In genomic region chr3:104788561-104789311, GRCm38 (mm10) we compare ENCODE assay signal across 9 mouse cellular contexts. TPM values are rescaled to one million over a fixed set of nuclear protein-coding genes. Genes with fewer than 3 reads are reported as not detected.
DNase-seq lines count a peak whose midpoint lies in the region; ATAC-seq and TF ChIP-seq lines count a peak whose summit lies in the region.
"Had no signal": no experiment of that assay in that cellular context is flagged by ENCODE, and none has a peak within 500 bp of the region (broad histone marks: within the 10 kb centered on the region; RNA-seq: fewer than 3 reads in every experiment).

No protein-coding gene starts in this region.

- H3K27me3 ChIP-seq in intestine, postnatal 0 days (replicated peaks; ENCODE audit: control insufficient read depth, insufficient read depth, low read length), result no peaks in the 10 kb centered on the region
- H3K27me3 ChIP-seq in midbrain, embryonic 15.5 days (replicated peaks), result peaks cover 32% of the 10 kb centered on the region
- H3K27me3 ChIP-seq in stomach, embryonic 14.5 days (ENCODE audit: control insufficient read depth, insufficient read depth, low read length), result no peaks in the 10 kb centered on the region

- H3K9ac ChIP-seq in intestine, postnatal 0 days (ENCODE audit: low read depth, low read length), result peak overlapping the region; percentile 92
- H3K9ac ChIP-seq in midbrain, embryonic 15.5 days, result peak overlapping the region; percentile 46
- peak overlapping the region; percentile 66 for H3K9ac ChIP-seq in stomach, embryonic 14.5 days (replicated peaks; ENCODE audit: low read depth, low read length)

- peak overlapping the region; percentile 93 for H3K27ac ChIP-seq in intestine, postnatal 0 days (ENCODE audit: low read depth, low read length)
- no peak overlapping the region for H3K27ac ChIP-seq in midbrain, embryonic 15.5 days
- peak overlapping the region; percentile 84 for H3K27ac ChIP-seq in stomach, embryonic 14.5 days (ENCODE audit: low read length)

- ATAC-seq in intestine, postnatal 0 days, result peak; percentile 74
- peak; percentile 77 for ATAC-seq in midbrain, embryonic 15.5 days (replicated peaks)
- peak; percentile 91 for ATAC-seq in stomach, embryonic 14.5 days (ENCODE audit: insufficient number of reproducible peaks, insufficient read depth, low FRiP score, low read depth)

- DNase-seq in right cerebral cortex, adult 18-20 months, result peak; percentile 51
- no peak for DNase-seq in right cerebral cortex, postnatal 36 days (ENCODE audit: low spot score in 2 of 2)
- peak; percentile 89 for DNase-seq in embryo, embryonic 9.5 days (ENCODE audit: extremely low spot score)
- DNase-seq in heart, adult 18-20 months, result peak; percentile 92
- DNase-seq in liver, result peak; percentile 73

- no peaks in the 10 kb centered on the region for H3K9me3 ChIP-seq in intestine, postnatal 0 days (ENCODE audit: control insufficient read depth)
- H3K9me3 ChIP-seq in midbrain, embryonic 15.5 days, result no peaks in the 10 kb centered on the region
- H3K9me3 ChIP-seq in stomach, embryonic 14.5 days (ENCODE audit: control insufficient read depth, low read depth, low read length), result no peaks in the 10 kb centered on the region

- WGBS in intestine, postnatal 0 days, result under 1% methylated on average over 47 of the region's 52 CpGs
- whole genome bisulfite sequencing in midbrain, embryonic 15.5 days, result under 1% methylated on average over 44 of the region's 52 CpGs
- WGBS in stomach, embryonic 14.5 days, result under 1% methylated on average over 52 of the region's 52 CpGs

- H3K4me1 ChIP-seq in intestine, postnatal 0 days (replicated peaks; ENCODE audit: control insufficient read depth, insufficient read depth, low read length), result peaks cover 8% of the 10 kb centered on the region
- peaks cover 9% of the 10 kb centered on the region for H3K4me1 ChIP-seq in midbrain, embryonic 15.5 days
- peaks cover 36% of the 10 kb centered on the region for H3K4me1 ChIP-seq in stomach, embryonic 14.5 days (ENCODE audit: control insufficient read depth, insufficient read depth, low read length)

- peaks cover 20% of the 10 kb centered on the region for H3K36me3 ChIP-seq in intestine, postnatal 0 days (ENCODE audit: control insufficient read depth, insufficient read depth)
- H3K36me3 ChIP-seq in midbrain, embryonic 15.5 days (replicated peaks), result no peaks in the 10 kb centered on the region
- H3K36me3 ChIP-seq in stomach, embryonic 14.5 days (ENCODE audit: control insufficient read depth, insufficient read depth, low read length), result peaks cover 18% of the 10 kb centered on the region; the same call in 1 of the 2 replicates

- peak; percentile 89 for TF ChIP-seq CTCF in intestine, postnatal 0 days (IDR thresholded peaks at IDR 0.05; ENCODE audit: low read depth)

- peak overlapping the region; percentile 80 for H3K4me3 ChIP-seq in intestine, postnatal 0 days (ENCODE audit: low read depth, low read length)
- H3K4me3 ChIP-seq in midbrain, embryonic 15.5 days, result peak overlapping the region; percentile 52
- peak overlapping the region; percentile 60 for H3K4me3 ChIP-seq in stomach, embryonic 14.5 days (ENCODE audit: low read depth, low read length)

- H3K4me2 ChIP-seq in intestine, postnatal 0 days (replicated peaks; ENCODE audit: low read depth), result peak overlapping the region; percentile 86
- H3K4me2 ChIP-seq in midbrain, embryonic 15.5 days, result peak overlapping the region; percentile 97
- H3K4me2 ChIP-seq in stomach, embryonic 14.5 days (replicated peaks; ENCODE audit: low read depth, low read length), result peak overlapping the region; percentile 89

RNA-seq across cellular contexts. Expression of gene Rhoc, which starts 0.6 kb away (rescaled TPM):
- 10 to 100 TPM; 75.2 to 84.3 TPM for total RNA-seq in heart, adult 18-20 months (2021)
- polyA plus RNA-seq in intestine, postnatal 0 days (2015; fragmentation: Nextera tagmentation; extraction: Ambion mirVana), result 316 and 320 TPM in 2 replicates
- polyA plus RNA-seq in midbrain, embryonic 15.5 days (2015; fragmentation: Nextera tagmentation; extraction: Ambion mirVana), result 43.8 and 46.0 TPM in 2 replicates
- 163 and 170 TPM in 2 replicates for polyA plus RNA-seq in stomach, embryonic 14.5 days (2014; fragmentation: Nextera tagmentation; extraction: Ambion mirVana)
- total RNA-seq: MEL had no signal

RNA-seq across cellular contexts. Expression of gene Fam19a3, which starts 7.1 kb away (rescaled TPM):
- total RNA-seq in heart, adult 18-20 months (2021), result 1 to 10 TPM; 1.4 to 1.5 TPM
- polyA plus RNA-seq in intestine, postnatal 0 days (2015; fragmentation: Nextera tagmentation; extraction: Ambion mirVana), result 0.05 and 0.22 TPM in 2 replicates
- polyA plus RNA-seq in midbrain, embryonic 15.5 days (2015; fragmentation: Nextera tagmentation; extraction: Ambion mirVana), result 0.05 and 0.10 TPM in 2 replicates
- polyA plus RNA-seq in stomach, embryonic 14.5 days (2014; fragmentation: Nextera tagmentation; extraction: Ambion mirVana), result not detected in 2 replicates
- total RNA-seq: MEL had no signal

RNA-seq across cellular contexts. Expression of gene Ppm1j, which starts 7.9 kb away (rescaled TPM):
- total RNA-seq in heart, adult 18-20 months (2021), result 10 to 100 TPM; 20.5 to 21.1 TPM
- 22.3 and 24.4 TPM in 2 replicates for polyA plus RNA-seq in intestine, postnatal 0 days (2015; fragmentation: Nextera tagmentation; extraction: Ambion mirVana)
- 0.59 and 0.93 TPM in 2 replicates for polyA plus RNA-seq in midbrain, embryonic 15.5 days (2015; fragmentation: Nextera tagmentation; extraction: Ambion mirVana)
- polyA plus RNA-seq in stomach, embryonic 14.5 days (2014; fragmentation: Nextera tagmentation; extraction: Ambion mirVana), result 3.0 and 4.0 TPM in 2 replicates

RNA-seq across cellular contexts. Expression of gene Mov10, which starts 29.6 kb away (rescaled TPM):
- 1 to 10 TPM; 6.2 TPM for total RNA-seq in heart, adult 18-20 months (2021)
- polyA plus RNA-seq in intestine, postnatal 0 days (2015; fragmentation: Nextera tagmentation; extraction: Ambion mirVana), result 144 and 157 TPM in 2 replicates
- 9.7 and 10.6 TPM in 2 replicates for polyA plus RNA-seq in midbrain, embryonic 15.5 days (2015; fragmentation: Nextera tagmentation; extraction: Ambion mirVana)
- polyA plus RNA-seq in stomach, embryonic 14.5 days (2014; fragmentation: Nextera tagmentation; extraction: Ambion mirVana), result 68.6 and 74.7 TPM in 2 replicates

Comparison
In these comparisons a context has a peak if more than half of its experiments do, and no peak if none do; other contexts are left out.
1. DNase-seq: peak in right cerebral cortex, adult 18-20 months (single experiment), embryo, embryonic 9.5 days (single experiment), heart, adult 18-20 months (2 of 2) and liver (single experiment); none in right cerebral cortex, postnatal 36 days (0 of 2).
2. Peak in every context shown above with its lines, with median percentiles within 50 percentile points of each other: ATAC-seq, H3K4me2 ChIP-seq, H3K4me3 ChIP-seq and H3K9ac ChIP-seq.